Mouse (Mus musculus) hindlimb bud, embryonic 11.5 days (tissue): Measurements from ENCODE around the gene Olig1.
"Not testable (repeated sequence)": the region's sequence is repeated elsewhere in the genome, so short reads cannot be mapped to it uniquely, and the experiment has no call there.

Source experiments
- DNase-seq: peaks from one replicate; pipeline ENCODE4 v3.0.0-alpha.2; 2012; ENCODE audit warnings: low read depth, low spot score; ENCODE audit errors: extremely low spot score

The Olig1 gene

GRCm38 (mm10) chr16:91239024-91239423, 30.5 kb upstream of the Olig1 start:
- no peak for DNase-seq

- no peak for DNase-seq
These were observed 23.3 kb upstream of the Olig1 start for GRCm38 (mm10) chr16:91246292-91246691.

GRCm38 (mm10) chr16:91255419-91256164, 14.0 kb upstream of the Olig1 start:
- not testable (repeated sequence) for DNase-seq

- no peak for DNase-seq
These were observed 10.6 kb upstream of the Olig1 start for GRCm38 (mm10) chr16:91258956-91259355.

GRCm38 (mm10) chr16:91260861-91261260, 8.7 kb upstream of the Olig1 start:
- no peak for DNase-seq

- no peak for DNase-seq
These were observed 6.9 kb upstream of the Olig1 start for GRCm38 (mm10) chr16:91262467-91263220.

GRCm38 (mm10) chr16:91265972-91266371, 3.6 kb upstream of the Olig1 start:
- no peak for DNase-seq

GRCm38 (mm10) chr16:91268724-91269452, 684 bp upstream of the Olig1 start:
- DNase-seq, result no peak

- DNase-seq, result no peak
These were observed 820 bp downstream of the Olig1 start for GRCm38 (mm10) chr16:91270212-91270971.

GRCm38 (mm10) chr16:91270982-91271549, 1.5 kb downstream of the Olig1 start:
- DNase-seq, result no peak

GRCm38 (mm10) chr16:91271634-91272033, 2.1 kb downstream of the Olig1 start:
- no peak for DNase-seq

- DNase-seq, result no peak
These were observed 10.9 kb downstream of the Olig1 start for GRCm38 (mm10) chr16:91280516-91280915.

- no peak for DNase-seq
These were observed 22.5 kb downstream of the Olig1 start for GRCm38 (mm10) chr16:91292080-91292479.

GRCm38 (mm10) chr16:91292719-91293333, 23.3 kb downstream of the Olig1 start:
- no peak for DNase-seq

- DNase-seq, result no peak
These were observed 28.2 kb downstream of the Olig1 start for GRCm38 (mm10) chr16:91297726-91298125.

- DNase-seq, result no peak
These were observed 29.8 kb downstream of the Olig1 start for GRCm38 (mm10) chr16:91299412-91299811.

- DNase-seq, result no peak
These were observed 31.3 kb downstream of the Olig1 start for GRCm38 (mm10) chr16:91300641-91301441.

- DNase-seq, result no peak
These were observed 31.9 kb downstream of the Olig1 start for GRCm38 (mm10) chr16:91301454-91301853.
